Mouse (Mus musculus) spleen, embryonic (tissue): ENCODE measurements around the gene Klhdc1.

ENCODE experiments used
- CTCF ChIA-PET: fragments of 350-600 bp; sonication (Branson Sonifier 250); formaldehyde crosslinking; loops from one replicate; lab custom pipeline; 2022; lab: Charles Lee

Gene Klhdc1

GRCm38 (mm10) chr12:69240876-69241275 is at the start of gene Klhdc1:
TSS of gene Klhdc1 (plus strand) at chr12:69241176.
- CTCF ChIA-PET, result interaction anchor here (0.6 to 0.7 kb wide), 2 partner anchors 53 to 604 kb away, joined by 3 read pairs; no protein-coding TSS in a partner anchor

DNA sequence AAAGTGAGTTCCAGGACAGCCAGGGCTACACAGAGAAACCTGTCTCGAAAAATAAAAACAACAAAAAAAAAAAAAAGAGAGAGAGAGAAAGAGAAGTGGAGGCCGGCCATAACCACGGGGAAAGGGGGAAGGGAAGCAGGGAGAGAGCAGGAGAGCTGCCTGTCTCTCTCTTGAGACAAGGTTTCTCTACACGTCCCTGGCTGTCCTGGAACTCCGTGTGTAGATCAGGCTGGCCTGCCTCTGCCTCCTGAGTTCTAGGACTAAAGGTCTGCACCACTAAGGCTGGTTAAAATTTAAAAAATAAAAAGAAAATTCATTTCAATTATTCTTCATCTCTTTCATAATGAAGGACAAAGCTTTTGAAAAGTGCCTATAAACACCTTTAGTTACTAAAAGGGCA is 49.6 kb upstream of the Klhdc1 start:
- CTCF ChIA-PET, result interaction anchor here (0.6 kb wide), 1 partner anchor 888 kb away, joined by 3 read pairs; no protein-coding TSS in a partner anchor

DNA sequence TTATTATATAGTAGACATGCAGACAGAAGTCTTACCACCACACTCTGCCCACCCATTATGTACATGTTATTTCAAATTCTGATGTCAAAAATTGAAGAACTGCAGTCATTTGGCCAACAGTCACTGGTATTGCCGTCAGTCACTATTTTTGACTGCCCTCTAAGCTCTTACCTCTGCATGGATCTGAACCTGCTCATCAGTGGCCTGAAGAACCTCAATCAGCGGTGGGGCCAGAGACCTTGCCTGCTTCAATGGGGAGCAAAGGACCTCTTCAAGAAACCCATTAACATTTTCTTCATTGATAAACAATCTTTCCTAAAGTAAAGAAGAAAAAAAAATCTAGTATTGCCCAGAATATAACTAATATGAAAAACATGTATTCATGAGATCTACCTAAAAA is 48.3 kb upstream of the Klhdc1 start:
- CTCF ChIA-PET, result interaction anchor here (0.5 kb wide), 1 partner anchor 176 kb away, joined by 5 read pairs; no protein-coding TSS in a partner anchor

GRCm38 (mm10) chr12:69196444-69197377 is 44.3 kb upstream of the Klhdc1 start, which contains the start of gene Gm49383:
TSS of gene Gm49383 (minus strand) at chr12:69197104.
- CTCF ChIA-PET, result no interaction called here

DNA sequence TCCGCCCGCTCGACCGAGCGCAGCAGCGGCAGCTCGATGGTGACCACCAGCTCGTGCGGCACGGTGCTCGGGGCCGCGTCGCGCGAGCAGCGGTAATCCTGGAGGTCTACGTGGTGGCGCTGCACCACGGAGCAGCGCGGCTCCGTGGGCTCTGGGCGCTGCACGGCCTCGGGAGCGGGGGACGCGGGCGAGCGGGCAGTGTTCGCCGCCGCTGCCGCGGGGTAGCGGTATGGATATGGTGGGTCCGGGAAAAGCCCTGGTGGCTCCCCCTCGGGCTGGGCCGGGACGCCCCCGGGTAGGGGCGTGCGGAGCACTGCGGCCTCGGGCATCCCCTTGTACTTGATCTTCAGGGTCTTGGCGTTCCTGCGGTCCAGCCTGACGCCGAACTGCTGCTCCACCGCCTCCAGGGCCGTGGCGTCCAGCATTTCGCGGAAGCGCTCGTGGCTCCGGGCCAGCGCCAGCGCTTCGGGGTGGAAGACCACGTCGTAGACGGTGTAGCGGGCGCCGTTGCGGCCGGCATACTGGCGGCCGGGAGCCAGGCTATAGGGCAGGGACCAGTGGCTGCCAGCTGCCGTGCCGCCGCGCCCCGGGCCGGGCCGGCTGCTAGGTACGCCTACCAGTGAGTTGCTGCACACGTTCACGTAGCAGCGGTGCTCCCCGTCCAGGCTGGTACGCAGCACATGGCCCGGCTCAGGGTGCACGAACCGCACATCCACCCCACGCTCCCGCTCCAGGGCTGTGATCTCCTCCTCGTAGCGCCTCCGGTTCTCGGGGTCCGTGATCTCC is 43.4 kb upstream of the Klhdc1 start:
- CTCF ChIA-PET, result no interaction called here

GRCm38 (mm10) chr12:69198164-69198535 is 42.8 kb upstream of the Klhdc1 start, which contains the start of gene Dnaaf2:
TSS of gene Dnaaf2 (minus strand) at chr12:69198429.
- CTCF ChIA-PET, result interaction anchor here (0.5 kb wide), 1 partner anchor 9 kb away, joined by 3 read pairs; no protein-coding TSS in a partner anchor

- CTCF ChIA-PET, result no interaction called here
Observed at GRCm38 (mm10) chr12:69198985-69199384, 42.0 kb upstream of the Klhdc1 start.

DNA sequence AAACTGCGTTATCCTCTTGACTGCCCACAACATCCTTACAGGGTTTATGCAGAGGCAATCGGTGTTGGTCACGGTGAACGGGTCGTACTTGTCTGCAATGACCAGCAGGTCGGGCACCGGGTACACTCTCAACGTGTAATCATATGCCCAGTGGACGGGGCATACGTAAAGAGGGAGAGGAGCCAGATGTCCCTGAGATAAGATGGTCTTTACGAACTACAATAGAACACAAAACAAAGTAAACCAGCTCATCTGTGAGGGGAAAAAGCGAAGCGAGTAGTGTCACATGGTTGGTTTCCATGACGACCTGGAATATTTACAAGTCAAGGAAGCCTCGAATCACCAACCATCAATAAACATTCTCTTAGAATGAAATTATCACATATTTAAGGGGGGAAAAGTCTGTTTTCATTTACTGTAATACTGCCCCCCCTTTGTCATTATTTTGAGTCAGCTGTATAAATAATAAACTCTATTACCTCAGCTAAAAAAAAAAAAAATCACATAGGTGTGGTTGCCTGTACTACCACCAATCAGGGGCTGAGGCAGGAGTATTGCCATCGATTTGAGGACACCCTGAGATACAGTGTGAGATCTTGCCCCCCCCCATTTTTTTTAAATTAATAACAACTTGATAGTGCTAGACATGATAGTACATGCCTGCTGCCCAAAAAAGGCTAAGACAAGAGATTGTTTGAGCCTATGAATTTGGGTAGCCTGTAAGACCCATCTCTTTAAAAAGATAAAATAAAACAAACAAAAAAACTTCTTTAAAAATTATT is 36.7 kb upstream of the Klhdc1 start, which contains the start of gene Gm49384:
Gene Gm49384 (minus strand): TSS at position 216 of the 782 bp plus-strand sequence.
- CTCF ChIA-PET, result interaction anchor here (0.7 kb wide), 1 partner anchor 10 kb away, joined by 3 read pairs; no protein-coding TSS in a partner anchor

GRCm38 (mm10) chr12:69207396-69207795 is 33.6 kb upstream of the Klhdc1 start:
- CTCF ChIA-PET, result no interaction called here

DNA sequence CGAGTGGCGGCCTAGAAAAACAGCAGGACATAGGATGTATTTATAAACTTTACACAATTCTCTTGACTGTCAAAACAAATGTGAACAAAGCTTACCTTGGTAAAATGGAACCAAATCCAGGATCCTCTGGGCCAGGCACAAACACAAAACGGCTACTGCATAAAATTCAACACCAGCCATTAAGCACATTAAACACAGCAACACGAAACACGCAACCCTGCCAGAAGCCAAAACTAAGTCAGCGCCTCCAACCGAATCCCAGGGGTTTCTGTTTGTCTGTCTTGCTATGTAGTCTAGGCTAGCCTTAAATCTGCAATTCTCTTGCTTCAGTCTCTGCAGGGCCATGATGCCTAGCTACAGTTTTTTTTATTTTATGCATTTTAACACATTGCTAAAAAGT is 33.0 kb upstream of the Klhdc1 start:
- CTCF ChIA-PET, result no interaction called here

DNA sequence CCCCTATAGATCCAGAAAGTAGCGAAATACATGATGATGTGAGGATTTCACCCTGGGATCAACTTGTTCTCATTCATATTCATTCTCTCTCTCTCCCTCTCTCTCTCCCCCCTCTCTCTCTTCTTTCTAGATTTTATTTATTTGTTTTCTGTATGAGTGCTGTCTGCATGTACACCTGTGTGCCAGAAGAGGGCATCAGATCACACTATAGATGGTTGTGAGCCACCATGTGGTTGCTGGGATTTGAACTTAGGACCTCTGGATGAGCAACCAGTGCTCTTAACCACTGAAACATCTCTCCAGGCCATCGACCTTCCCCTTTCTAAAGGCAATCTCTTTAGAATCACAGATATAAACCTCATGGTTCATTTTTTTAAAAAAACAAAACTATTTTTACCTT is 32.5 kb upstream of the Klhdc1 start:
- CTCF ChIA-PET, result no interaction called here

DNA sequence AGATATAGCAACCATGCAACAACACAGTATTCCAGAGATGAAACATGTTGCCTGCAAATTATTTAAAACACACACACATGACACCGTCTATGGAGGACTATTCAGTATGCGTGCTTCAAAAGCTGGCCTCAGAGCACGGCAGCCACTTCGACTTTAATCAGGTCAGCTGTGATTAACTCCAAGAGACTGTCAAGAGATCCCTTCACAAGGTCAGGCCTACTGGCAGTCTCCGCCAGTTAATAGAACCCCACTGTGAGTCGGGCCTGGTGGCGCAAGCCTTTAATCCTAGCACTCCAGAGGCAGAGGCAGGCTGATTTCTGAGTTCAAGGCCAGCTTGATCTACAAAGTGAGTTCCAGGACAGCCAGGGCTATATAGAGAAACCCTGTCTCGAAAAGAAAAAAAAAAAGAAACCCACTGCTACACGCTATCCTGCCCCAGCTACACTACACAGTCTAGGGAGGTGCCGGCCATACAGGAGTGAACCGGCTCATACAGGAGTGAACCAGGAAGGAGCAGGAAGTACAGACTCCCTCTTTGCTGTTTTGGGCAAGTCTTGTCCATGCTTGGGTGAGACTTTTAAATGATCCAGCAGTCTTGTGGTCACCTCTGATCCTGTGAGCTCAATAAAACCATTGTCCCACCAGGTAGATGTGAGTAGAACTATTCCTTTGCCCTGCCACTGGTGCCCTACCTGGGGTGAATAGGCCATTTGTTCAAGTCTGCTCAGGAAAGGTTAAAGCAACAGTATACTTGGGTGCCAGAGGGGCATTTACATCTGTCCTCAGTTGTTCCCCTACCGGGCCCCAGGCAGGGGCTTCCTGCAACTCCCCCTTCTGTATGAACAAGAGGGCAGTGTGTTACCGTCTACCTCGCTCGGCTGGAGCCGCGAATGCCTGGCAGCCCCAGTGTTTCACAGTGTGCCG is 30.7 kb upstream of the Klhdc1 start:
- CTCF ChIA-PET, result interaction anchor here (0.5 to 0.6 kb wide), 2 partner anchors 20 to 143 kb away, joined by 3 to 17 read pairs; no protein-coding TSS in a partner anchor

- CTCF ChIA-PET, result interaction anchor here (0.7 kb wide), 1 partner anchor 308 kb away, joined by 3 read pairs; no protein-coding TSS in a partner anchor
Observed at GRCm38 (mm10) chr12:69211057-69211456, 29.9 kb upstream of the Klhdc1 start.

GRCm38 (mm10) chr12:69213186-69213777 is 27.7 kb upstream of the Klhdc1 start:
- CTCF ChIA-PET, result interaction anchor here (0.8 kb wide), 1 partner anchor 13 kb away, joined by 5 read pairs; no protein-coding TSS in a partner anchor

GRCm38 (mm10) chr12:69214393-69214792 is 26.6 kb upstream of the Klhdc1 start:
- CTCF ChIA-PET, result no interaction called here

DNA sequence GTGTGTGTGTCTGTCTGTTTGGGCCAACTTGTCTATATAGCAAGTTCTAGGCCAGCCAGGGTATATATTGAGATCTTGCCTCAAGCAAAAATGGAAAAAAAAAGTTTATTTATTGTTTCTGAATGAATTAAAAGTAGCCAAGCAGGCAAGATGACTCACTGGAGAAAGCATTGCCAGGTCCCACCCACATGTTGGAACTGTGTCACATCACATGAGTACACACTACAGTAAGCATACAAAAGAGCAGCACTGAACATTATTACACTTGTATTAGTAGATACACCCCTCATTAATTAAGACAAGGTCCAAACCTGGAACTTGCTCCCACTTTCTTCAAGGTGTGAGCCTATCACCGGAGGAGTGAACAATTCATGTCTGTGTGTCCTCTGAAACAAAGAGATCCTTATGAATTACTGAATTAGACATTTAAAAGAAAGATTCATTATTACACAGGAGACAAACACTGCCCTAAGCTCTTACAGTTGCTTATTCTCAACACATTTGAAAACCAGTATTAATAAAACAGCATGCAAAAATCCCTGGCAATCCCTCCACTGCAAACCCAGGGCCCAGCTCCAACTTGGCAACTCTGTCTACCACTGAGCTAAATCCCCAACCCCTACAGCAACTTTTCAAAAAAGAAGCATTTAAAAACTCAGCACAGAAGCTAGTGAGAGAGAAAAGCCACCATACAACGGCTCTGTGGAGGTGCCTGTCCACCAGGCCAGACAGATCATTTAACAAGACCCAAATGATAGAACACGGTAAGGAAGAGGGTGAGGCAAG is 25.8 kb upstream of the Klhdc1 start:
- CTCF ChIA-PET, result no interaction called here

DNA sequence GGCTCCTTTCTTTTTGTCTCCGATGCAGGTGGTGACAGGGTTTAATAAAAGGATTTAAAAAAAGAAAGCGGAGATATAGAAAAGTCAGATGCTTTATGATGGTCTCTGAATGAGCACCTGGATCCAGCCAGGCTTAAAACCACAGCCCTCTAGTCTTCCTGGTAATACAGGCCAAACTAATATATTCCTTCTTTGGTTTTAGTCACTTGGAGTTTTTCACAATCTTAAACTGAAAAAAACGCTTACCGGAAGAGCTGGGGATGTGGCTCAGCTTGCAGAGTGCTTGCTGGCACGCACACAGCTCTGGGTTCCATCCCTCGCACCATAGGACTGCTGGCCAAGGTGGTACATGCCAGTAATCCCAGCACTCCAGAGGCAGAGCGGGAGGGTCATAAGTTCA is 24.4 kb upstream of the Klhdc1 start:
- CTCF ChIA-PET, result interaction anchor here (0.8 kb wide), 1 partner anchor 515 kb away, joined by 4 read pairs; no protein-coding TSS in a partner anchor

DNA sequence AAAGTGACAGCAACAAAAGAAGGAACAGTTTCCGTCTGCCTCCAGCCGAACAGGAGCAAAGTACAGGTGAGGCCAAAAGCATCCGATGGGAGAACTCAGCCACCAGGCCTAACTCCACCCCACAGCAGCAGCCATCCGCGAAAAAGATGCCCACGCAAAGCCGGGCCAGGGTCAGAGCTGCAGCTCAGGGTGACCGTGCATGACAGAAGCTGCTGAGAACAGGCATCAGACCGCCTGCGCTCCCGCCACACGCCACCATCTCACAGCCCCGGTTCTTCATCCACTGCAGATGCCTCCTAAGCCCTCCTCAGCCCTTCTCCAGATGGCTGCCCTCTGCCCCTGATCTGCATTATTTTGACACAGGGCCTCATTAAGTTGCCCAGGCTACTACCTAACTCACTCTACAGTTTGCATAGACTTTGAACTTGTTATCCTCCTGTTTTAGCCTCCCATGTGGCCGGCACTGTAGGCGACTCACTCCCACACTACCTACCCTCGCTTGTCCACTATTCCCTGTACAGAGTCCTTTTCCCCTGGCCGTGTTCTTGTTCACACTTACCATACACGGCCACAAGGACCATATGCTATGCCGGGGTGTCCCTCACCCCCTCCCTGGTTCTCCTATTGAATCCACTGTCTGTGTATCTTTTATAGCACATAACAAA is 20.2 kb upstream of the Klhdc1 start:
- CTCF ChIA-PET, result no interaction called here
